Mouse (Mus musculus): ENCODE measurements around the gene Fxyd1. TPM values are rescaled to one million over a fixed set of nuclear protein-coding genes. Genes with fewer than 3 reads are reported as not detected.

Gene Fxyd1
- polyA plus RNA-seq, 1 experiment from 2014 or later: 12.5 TPM

GRCm38 (mm10) chr7:31053882-31054447 is 3.0 kb downstream of the Fxyd1 start:
- Histone ChIP-seq H3K4me1 (ENCODE audit: control insufficient read depth, insufficient read depth, low read length) (peaks cover 27% of the 10 kb centered on the region), H3K4me3 (ENCODE audit: low read depth, low read length) (no peak overlapping the region), H3K36me3 (ENCODE audit: control insufficient read depth, insufficient read depth, low read length) (no peaks in the 10 kb centered on the region), H3K9me3 (ENCODE audit: control insufficient read depth, low read length) (no peaks in the 10 kb centered on the region), H3K9ac (ENCODE audit: low read length) (no peak overlapping the region), H3K27ac (replicated peaks; ENCODE audit: low read depth, low read length) (no peak overlapping the region), H3K27me3 (ENCODE audit: control insufficient read depth, insufficient read depth, low read length) (peaks cover 50% of the 10 kb centered on the region), H3K4me2 (ENCODE audit: low read depth, severe bottlenecking) (no peak overlapping the region)
- ATAC-seq (ENCODE audit: insufficient number of reproducible peaks, low FRiP score, low TSS enrichment, low read depth) (no peak), DNase-seq (ENCODE audit: low spot score) (no peak)
- WGBS: 40% methylated on average over 10 of the region's 10 CpGs

GRCm38 (mm10) chr7:31052636-31053434 is 4.2 kb downstream of the Fxyd1 start:
- peak overlapping the region; percentile 16; the same call in 1 of the 2 replicates for H3K4me3 ChIP-seq (ENCODE audit: low read depth, low read length)
- peak; percentile 35 for ATAC-seq (ENCODE audit: insufficient number of reproducible peaks, low FRiP score, low TSS enrichment, low read depth)
- H3K9me3 ChIP-seq (ENCODE audit: control insufficient read depth, low read length): no peaks in the 10 kb centered on the region
- no peaks in the 10 kb centered on the region for H3K36me3 ChIP-seq (ENCODE audit: control insufficient read depth, insufficient read depth, low read length)
- DNase-seq (ENCODE audit: low spot score): no peak
- H3K9ac ChIP-seq (ENCODE audit: low read length): no peak overlapping the region
- peak overlapping the region; percentile 31 for H3K4me2 ChIP-seq (ENCODE audit: low read depth, severe bottlenecking)
- peaks cover 27% of the 10 kb centered on the region for H3K4me1 ChIP-seq (ENCODE audit: control insufficient read depth, insufficient read depth, low read length)
- under 1% methylated on average over 34 of the region's 34 CpGs for WGBS
- peaks cover 57% of the 10 kb centered on the region for H3K27me3 ChIP-seq (ENCODE audit: control insufficient read depth, insufficient read depth, low read length)
- H3K27ac ChIP-seq (replicated peaks; ENCODE audit: low read depth, low read length): no peak overlapping the region

- Histone ChIP-seq H3K36me3 (ENCODE audit: control insufficient read depth, insufficient read depth, low read length) (no peaks in the 10 kb centered on the region), H3K4me2 (ENCODE audit: low read depth, severe bottlenecking) (peak overlapping the region; percentile 31), H3K9me3 (ENCODE audit: control insufficient read depth, low read length) (no peaks in the 10 kb centered on the region), H3K4me3 (ENCODE audit: low read depth, low read length) (peak overlapping the region; percentile 14; the same call in 1 of the 2 replicates), H3K27me3 (ENCODE audit: control insufficient read depth, insufficient read depth, low read length) (peaks cover 57% of the 10 kb centered on the region), H3K27ac (replicated peaks; ENCODE audit: low read depth, low read length) (no peak overlapping the region), H3K9ac (ENCODE audit: low read length) (no peak overlapping the region), H3K4me1 (ENCODE audit: control insufficient read depth, insufficient read depth, low read length) (peaks cover 27% of the 10 kb centered on the region)
- WGBS: 2% methylated on average over 22 of the region's 22 CpGs
- DNase-seq (ENCODE audit: low spot score) (no peak), ATAC-seq (ENCODE audit: insufficient number of reproducible peaks, low FRiP score, low TSS enrichment, low read depth) (no peak)
These were observed 4.8 kb downstream of the Fxyd1 start for GRCm38 (mm10) chr7:31052251-31052635.

DNA sequence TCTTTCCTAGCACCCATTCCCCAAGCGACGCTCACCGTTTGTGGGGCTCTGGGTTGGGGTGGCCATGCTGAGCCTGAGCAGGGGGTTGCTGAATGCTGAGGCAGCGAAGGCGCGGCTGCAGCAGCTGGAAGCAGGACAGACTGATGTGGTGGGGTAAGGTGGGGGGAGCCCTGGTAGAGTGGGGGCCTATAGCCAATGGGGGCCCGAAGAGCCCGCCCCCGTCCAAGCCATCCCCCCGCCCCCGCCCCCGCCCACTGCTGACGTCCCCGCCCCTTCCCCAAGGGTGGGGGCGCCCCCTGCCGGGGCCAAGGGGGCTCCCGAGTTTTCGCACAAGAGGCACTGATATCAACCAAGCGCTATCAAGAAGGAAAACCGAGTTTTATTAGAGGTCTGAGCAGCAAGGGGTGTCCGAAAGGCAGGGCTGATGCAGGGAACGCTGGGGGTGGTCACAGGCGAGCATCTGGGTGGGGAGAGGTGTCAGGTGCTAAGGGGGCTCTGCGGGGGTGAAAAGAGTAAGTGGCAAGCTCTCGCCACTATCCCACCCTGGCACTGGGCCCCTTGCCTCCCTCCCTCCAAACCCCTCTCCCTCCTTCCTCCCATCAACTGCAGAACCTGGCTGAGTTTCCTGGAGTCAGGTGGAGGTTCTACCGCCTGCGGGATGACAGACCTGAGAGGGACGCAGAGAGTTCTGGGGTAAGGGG is 5.5 kb downstream of the Fxyd1 start, which contains the start of gene Fxyd7:
Fxyd7 (minus strand) TSS at position 147 of the 701 bp plus-strand sequence.
- H3K27me3 ChIP-seq (ENCODE audit: control insufficient read depth, insufficient read depth, low read length): peaks cover 57% of the 10 kb centered on the region

DNA sequence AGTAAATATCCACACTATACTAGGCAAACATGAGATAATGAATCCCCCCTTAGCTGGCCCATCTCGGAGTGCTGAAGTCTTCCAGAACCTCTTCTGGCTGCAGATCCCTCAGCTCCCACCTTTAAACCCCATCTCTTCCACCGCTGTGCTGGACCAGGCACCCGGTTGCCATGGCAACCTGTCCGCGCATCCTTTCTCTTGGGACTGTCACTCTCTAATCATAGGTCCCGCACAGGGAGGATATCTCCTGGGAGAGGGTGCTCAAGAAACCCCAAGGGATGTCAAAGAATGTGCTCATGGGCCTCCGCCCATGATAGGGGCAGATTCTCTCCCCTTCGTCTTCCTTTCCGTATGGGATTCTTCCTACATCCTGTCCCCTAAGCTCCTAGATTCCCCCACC is 6.1 kb downstream of the Fxyd1 start:
- no peak for DNase-seq (ENCODE audit: low spot score)
- peaks cover 57% of the 10 kb centered on the region for H3K27me3 ChIP-seq (ENCODE audit: control insufficient read depth, insufficient read depth, low read length)
- no peak overlapping the region for H3K9ac ChIP-seq (ENCODE audit: low read length)
- ATAC-seq (ENCODE audit: insufficient number of reproducible peaks, low FRiP score, low TSS enrichment, low read depth): no peak
- peak overlapping the region; percentile 22 for H3K4me2 ChIP-seq (ENCODE audit: low read depth, severe bottlenecking)
- H3K4me3 ChIP-seq (ENCODE audit: low read depth, low read length): peak overlapping the region; percentile 10; the same call in 1 of the 2 replicates
- H3K4me1 ChIP-seq (ENCODE audit: control insufficient read depth, insufficient read depth, low read length): peaks cover 27% of the 10 kb centered on the region
- H3K9me3 ChIP-seq (ENCODE audit: control insufficient read depth, low read length): no peaks in the 10 kb centered on the region
- 3% methylated on average over 9 of the region's 9 CpGs for WGBS
- no peaks in the 10 kb centered on the region for H3K36me3 ChIP-seq (ENCODE audit: control insufficient read depth, insufficient read depth, low read length)
- no peak overlapping the region for H3K27ac ChIP-seq (replicated peaks; ENCODE audit: low read depth, low read length)

More for the DNA sequence above, 5.5 kb downstream of the Fxyd1 start, which contains the start of gene Fxyd7:
- Histone ChIP-seq H3K4me1 (ENCODE audit: control insufficient read depth, insufficient read depth, low read length) (peaks cover 27% of the 10 kb centered on the region), H3K27ac (replicated peaks; ENCODE audit: low read depth, low read length) (no peak within 1 kb of the TSS), H3K4me3 (ENCODE audit: low read depth, low read length) (peak within 1 kb of the TSS; percentile 14; the same call in 1 of the 2 replicates), H3K9me3 (ENCODE audit: control insufficient read depth, low read length) (no peaks in the 10 kb centered on the region), H3K4me2 (ENCODE audit: low read depth, severe bottlenecking) (peak within 1 kb of the TSS; percentile 31), H3K36me3 (ENCODE audit: control insufficient read depth, insufficient read depth, low read length) (no peaks in the 10 kb centered on the region), H3K9ac (ENCODE audit: low read length) (no peak within 1 kb of the TSS)
- WGBS: under 1% methylated on average over 27 of the region's 28 CpGs
- DNase-seq (ENCODE audit: low spot score) (no peak), ATAC-seq (ENCODE audit: insufficient number of reproducible peaks, low FRiP score, low TSS enrichment, low read depth) (no peak)

DNA sequence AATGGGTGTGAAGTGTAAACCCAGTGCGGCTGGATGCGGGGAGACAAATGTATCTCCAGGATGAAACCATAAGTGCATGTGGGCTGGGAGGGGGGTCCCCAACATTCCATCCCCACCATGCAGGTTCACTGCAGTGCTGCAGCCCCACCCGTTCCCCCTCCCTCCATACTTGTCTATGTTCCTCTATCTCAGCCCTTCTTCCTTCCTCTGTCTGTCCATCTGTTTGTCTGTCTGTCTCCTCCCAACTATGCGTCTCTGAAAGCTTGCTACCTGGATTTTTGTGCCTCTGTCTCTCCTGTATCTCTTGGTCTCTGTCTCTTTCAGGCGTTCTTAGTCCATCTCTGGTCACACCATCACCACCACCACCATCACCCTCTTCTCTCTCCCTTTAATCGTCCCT is 6.5 kb downstream of the Fxyd1 start:
- Histone ChIP-seq H3K27me3 (ENCODE audit: control insufficient read depth, insufficient read depth, low read length) (peaks cover 57% of the 10 kb centered on the region), H3K27ac (replicated peaks; ENCODE audit: low read depth, low read length) (no peak overlapping the region), H3K36me3 (ENCODE audit: control insufficient read depth, insufficient read depth, low read length) (no peaks in the 10 kb centered on the region), H3K9ac (ENCODE audit: low read length) (no peak overlapping the region), H3K4me1 (ENCODE audit: control insufficient read depth, insufficient read depth, low read length) (peaks cover 26% of the 10 kb centered on the region), H3K4me3 (ENCODE audit: low read depth, low read length) (no peak overlapping the region; the same call in 1 of the 2 replicates), H3K4me2 (ENCODE audit: low read depth, severe bottlenecking) (no peak overlapping the region; the same call in 1 of the 2 replicates), H3K9me3 (ENCODE audit: control insufficient read depth, low read length) (no peaks in the 10 kb centered on the region)
- ATAC-seq (ENCODE audit: insufficient number of reproducible peaks, low FRiP score, low TSS enrichment, low read depth) (no peak), DNase-seq (ENCODE audit: low spot score) (no peak)
- WGBS: 2% methylated on average over 6 of the region's 6 CpGs

- Histone ChIP-seq H3K9me3 (ENCODE audit: control insufficient read depth, low read length) (no peaks in the 10 kb centered on the region), H3K27ac (replicated peaks; ENCODE audit: low read depth, low read length) (no peak overlapping the region), H3K4me2 (ENCODE audit: low read depth, severe bottlenecking) (peak overlapping the region; percentile 27), H3K4me1 (ENCODE audit: control insufficient read depth, insufficient read depth, low read length) (peaks cover 20% of the 10 kb centered on the region), H3K36me3 (ENCODE audit: control insufficient read depth, insufficient read depth, low read length) (no peaks in the 10 kb centered on the region), H3K27me3 (ENCODE audit: control insufficient read depth, insufficient read depth, low read length) (peaks cover 58% of the 10 kb centered on the region), H3K4me3 (ENCODE audit: low read depth, low read length) (peak overlapping the region; percentile 0; the same call in 1 of the 2 replicates), H3K9ac (ENCODE audit: low read length) (no peak overlapping the region)
- DNase-seq (ENCODE audit: low spot score): no peak
- WGBS: 3% methylated on average over 11 of the region's 15 CpGs
- ATAC-seq (ENCODE audit: insufficient number of reproducible peaks, low FRiP score, low TSS enrichment, low read depth): peak; percentile 5; the same call in 1 of the 2 replicates
These were observed 7.1 kb downstream of the Fxyd1 start for GRCm38 (mm10) chr7:31049846-31050281.

Measured in limb, embryonic 11.5 days (tissue).